Mouse (Mus musculus): ENCODE measurements around the gene D130043K22Rik. TPM values are rescaled to one million over a fixed set of nuclear protein-coding genes. Genes with fewer than 3 reads are reported as not detected.
A peak's percentile ranks its signal among the peaks of the same experiment; 100 is the strongest.

D130043K22Rik gene
- polyA plus RNA-seq, 1 experiment from 2014 or later, result 2.7 TPM

- peaks cover 32% of the 10 kb centered on the region for H3K4me1 ChIP-seq (replicated peaks)
- 90% methylated on average over 9 of the region's 9 CpGs for WGBS
- H3K27ac ChIP-seq, result no peak overlapping the region
- H3K27me3 ChIP-seq, result no peaks in the 10 kb centered on the region
- no peaks in the 10 kb centered on the region for H3K36me3 ChIP-seq
- H3K4me2 ChIP-seq (replicated peaks), result no peak overlapping the region
- no peak overlapping the region for H3K9ac ChIP-seq (replicated peaks)
- ATAC-seq, result no peak
- no peaks in the 10 kb centered on the region for H3K9me3 ChIP-seq
- no peak overlapping the region for H3K4me3 ChIP-seq (replicated peaks)
These were observed 94.5 kb downstream of the D130043K22Rik start for GRCm38 (mm10) chr13:24939472-24939871.

GRCm38 (mm10) chr13:24942512-24943282, 97.8 kb downstream of the D130043K22Rik start, which contains the start of gene Gpld1:
TSS of gene Gpld1 (plus strand) at chr13:24943152.
- no peaks in the 10 kb centered on the region for H3K36me3 ChIP-seq
- H3K9me3 ChIP-seq, result no peaks in the 10 kb centered on the region
- no peak for ATAC-seq
- H3K27ac ChIP-seq, result no peak within 1 kb of the TSS
- no peak within 1 kb of the TSS for H3K9ac ChIP-seq (replicated peaks)
- H3K4me1 ChIP-seq (replicated peaks), result peaks cover 23% of the 10 kb centered on the region
- H3K4me2 ChIP-seq (replicated peaks), result no peak within 1 kb of the TSS
- WGBS, result 50% methylated on average over 17 of the region's 17 CpGs
- no peaks in the 10 kb centered on the region for H3K27me3 ChIP-seq
- no peak within 1 kb of the TSS for H3K4me3 ChIP-seq (replicated peaks)

GRCm38 (mm10) chr13:24943303-24943702, 98.4 kb downstream of the D130043K22Rik start:
- Histone ChIP-seq H3K9me3 (no peaks in the 10 kb centered on the region), H3K4me2 (replicated peaks) (no peak overlapping the region), H3K36me3 (no peaks in the 10 kb centered on the region), H3K27me3 (no peaks in the 10 kb centered on the region), H3K9ac (replicated peaks) (no peak overlapping the region), H3K4me3 (replicated peaks) (no peak overlapping the region), H3K4me1 (replicated peaks) (peaks cover 17% of the 10 kb centered on the region), H3K27ac (no peak overlapping the region)
- 83% methylated on average over 8 of the region's 8 CpGs for WGBS
- no peak for ATAC-seq

- peaks cover 11% of the 10 kb centered on the region for H3K4me1 ChIP-seq (replicated peaks)
- WGBS, result 25% methylated on average over 4 of the region's 4 CpGs
- H3K4me3 ChIP-seq (replicated peaks), result no peak overlapping the region
- no peak overlapping the region for H3K27ac ChIP-seq
- H3K9ac ChIP-seq (replicated peaks), result no peak overlapping the region
- ATAC-seq, result peak; percentile 32; the same call in 1 of the 2 replicates
- no peak overlapping the region for H3K4me2 ChIP-seq (replicated peaks)
- H3K27me3 ChIP-seq, result no peaks in the 10 kb centered on the region
- no peaks in the 10 kb centered on the region for H3K9me3 ChIP-seq
- H3K36me3 ChIP-seq, result no peaks in the 10 kb centered on the region
These were observed 100.6 kb downstream of the D130043K22Rik start for GRCm38 (mm10) chr13:24945567-24945966.

GRCm38 (mm10) chr13:24947158-24947557, 102.2 kb downstream of the D130043K22Rik start:
- no peaks in the 10 kb centered on the region for H3K27me3 ChIP-seq
- H3K9ac ChIP-seq (replicated peaks), result no peak overlapping the region
- H3K27ac ChIP-seq, result no peak overlapping the region
- H3K9me3 ChIP-seq, result no peaks in the 10 kb centered on the region
- no peak for ATAC-seq
- H3K4me1 ChIP-seq (replicated peaks), result peaks cover 6% of the 10 kb centered on the region; the same call in 1 of the 2 replicates
- no peak overlapping the region for H3K4me2 ChIP-seq (replicated peaks)
- no peaks in the 10 kb centered on the region for H3K36me3 ChIP-seq
- WGBS, result 88% methylated on average over 5 of the region's 5 CpGs
- no peak overlapping the region for H3K4me3 ChIP-seq (replicated peaks)

GRCm38 (mm10) chr13:24948870-24949269, 103.9 kb downstream of the D130043K22Rik start:
- Histone ChIP-seq H3K36me3 (no peaks in the 10 kb centered on the region), H3K4me3 (replicated peaks) (no peak overlapping the region), H3K9ac (replicated peaks) (no peak overlapping the region), H3K27me3 (no peaks in the 10 kb centered on the region), H3K4me1 (replicated peaks) (no peaks in the 10 kb centered on the region), H3K4me2 (replicated peaks) (no peak overlapping the region), H3K27ac (no peak overlapping the region), H3K9me3 (no peaks in the 10 kb centered on the region)
- WGBS, result 93% methylated on average over 6 of the region's 6 CpGs
- ATAC-seq, result no peak

Other genes starting within 250 kb of the D130043K22Rik start
- gene Armh2, start 103.9 kb upstream of the D130043K22Rik start, polyA plus RNA-seq (2015; fragmentation: Nextera tagmentation; extraction: Ambion mirVana), result not detected in 2 replicates
- gene Gmnn, start 83.2 kb upstream of the D130043K22Rik start, polyA plus RNA-seq (2015; fragmentation: Nextera tagmentation; extraction: Ambion mirVana), result 43.9 and 45.7 TPM in 2 replicates
- gene BC005537, start 43.5 kb upstream of the D130043K22Rik start, polyA plus RNA-seq (2015; fragmentation: Nextera tagmentation; extraction: Ambion mirVana), result 24.0 and 27.3 TPM in 2 replicates
- gene Acot13, start 13.6 kb upstream of the D130043K22Rik start, polyA plus RNA-seq (2015; fragmentation: Nextera tagmentation; extraction: Ambion mirVana), result 45.6 and 46.3 TPM in 2 replicates
- gene Tdp2, start 13.5 kb upstream of the D130043K22Rik start, polyA plus RNA-seq (2015; fragmentation: Nextera tagmentation; extraction: Ambion mirVana), result 42.7 and 45.7 TPM in 2 replicates
- 7.5 and 7.9 TPM in 2 replicates for gene Aldh5a1, start 92.5 kb downstream of the D130043K22Rik start, polyA plus RNA-seq (2015; fragmentation: Nextera tagmentation; extraction: Ambion mirVana)
- gene Gpld1, start 98.0 kb downstream of the D130043K22Rik start, polyA plus RNA-seq (2015; fragmentation: Nextera tagmentation; extraction: Ambion mirVana), result 0.63 and 1.3 TPM in 2 replicates
- 18.6 and 19.3 TPM in 2 replicates for gene Mrs2, start 175.2 kb downstream of the D130043K22Rik start, polyA plus RNA-seq (2015; fragmentation: Nextera tagmentation; extraction: Ambion mirVana)
- 2.8 and 3.0 TPM in 2 replicates for gene Dcdc2a, start 210.9 kb downstream of the D130043K22Rik start, polyA plus RNA-seq (2015; fragmentation: Nextera tagmentation; extraction: Ambion mirVana)